Mouse (Mus musculus): Measurements from ENCODE around the gene Zfp91. TPM values are rescaled to one million over a fixed set of nuclear protein-coding genes. Genes with fewer than 3 reads are reported as not detected.

The Zfp91 gene
- total RNA-seq (2023), result 10 to 100 TPM; 44.8 to 46.9 TPM

DNA sequence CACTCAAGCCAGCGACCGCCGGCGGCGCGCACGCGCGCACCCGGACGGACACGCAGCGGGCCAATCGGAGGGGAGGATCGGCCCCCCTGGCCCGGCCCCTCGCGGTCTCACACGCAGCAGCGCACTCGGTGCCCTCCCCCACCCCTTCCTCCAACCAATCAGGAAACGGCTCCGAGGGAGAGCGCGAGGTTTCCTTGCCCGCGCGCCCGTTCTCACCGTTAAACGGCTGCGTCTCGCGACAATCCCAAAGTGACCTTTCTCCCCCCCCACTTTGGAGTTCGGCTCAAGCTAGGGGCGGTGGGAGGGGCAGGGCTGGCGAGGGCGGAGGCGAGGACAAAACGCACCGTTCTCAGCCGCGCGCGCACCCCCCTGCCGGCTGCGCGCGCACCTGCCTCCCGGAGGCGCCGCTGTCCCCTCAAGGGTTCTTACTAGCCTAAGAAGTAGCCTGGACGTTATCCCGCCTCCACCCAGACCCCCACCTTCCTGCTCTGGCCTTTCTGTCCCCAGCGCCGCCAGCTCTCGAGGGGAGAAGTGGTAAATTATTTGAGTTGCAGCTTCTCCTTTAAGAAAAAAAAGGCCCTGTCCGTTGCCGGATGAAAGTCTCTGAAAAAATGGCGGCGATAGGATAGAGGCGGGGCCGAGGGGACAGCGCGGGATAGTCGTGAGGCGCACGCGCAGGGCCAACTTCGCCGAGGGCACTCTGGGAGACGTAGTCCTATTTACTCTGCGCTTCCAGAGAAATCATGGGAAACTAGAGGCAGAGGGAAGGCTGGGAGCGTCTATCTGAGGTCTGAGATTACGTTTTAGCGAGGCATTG lies at the start of gene Zfp91, which contains the start of gene Lpxn:
Gene Zfp91 (minus strand): TSS at position 616 of the 817 bp plus-strand sequence.
Gene Lpxn (plus strand): TSS at position 683 of the 817 bp plus-strand sequence.

DNA sequence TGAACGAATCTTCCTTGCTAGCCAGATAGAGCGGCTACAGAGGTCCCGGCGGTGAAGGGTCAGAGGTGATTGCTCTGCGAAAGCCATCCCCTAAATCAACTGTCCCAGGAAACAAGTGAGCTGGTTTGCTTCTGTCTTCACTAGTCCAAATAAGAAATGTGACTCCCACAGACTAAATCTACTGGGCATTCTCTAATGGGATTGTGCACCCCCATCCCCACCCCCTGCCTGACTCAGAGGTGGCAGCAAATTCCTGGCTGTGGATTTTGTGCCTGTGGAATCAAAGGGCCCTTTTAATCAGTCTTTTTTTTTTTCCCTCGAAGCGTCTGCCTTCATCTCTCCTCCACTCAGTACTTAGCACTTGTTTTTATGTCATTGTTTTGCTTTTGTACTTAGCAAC lies 30.6 kb downstream of the Zfp91 start, which contains the start of gene Cntf:
Gene Cntf (minus strand): TSS at position 325 of the 400 bp plus-strand sequence.

Other genes with a start within 250 kb of the Zfp91 start
- gene Gm4952, start 196.2 kb downstream of the Zfp91 start, total RNA-seq (2023), result not detected
- gene Glyat, start 162.8 kb downstream of the Zfp91 start, total RNA-seq (2023), result not detected
- not detected for gene Olfr1442, start 125.7 kb downstream of the Zfp91 start, total RNA-seq (2023)
- not detected for gene Olfr1443, start 118.0 kb downstream of the Zfp91 start, total RNA-seq (2023)
- not detected for gene Keg1, start 100.3 kb downstream of the Zfp91 start, total RNA-seq (2023)
- gene Cntf, start 30.5 kb downstream of the Zfp91 start, total RNA-seq (2023), result 1 to 10 TPM; 1.3 to 1.9 TPM
- 1 to 10 TPM; 7.3 to 8.4 TPM for gene Lpxn, start 67 bp upstream of the Zfp91 start, total RNA-seq (2023)
- not detected for gene Gm5244, start 50.6 kb upstream of the Zfp91 start, total RNA-seq (2023)
- not detected for gene Olfr1444, start 61.2 kb upstream of the Zfp91 start, total RNA-seq (2023)
- not detected for gene Olfr1445, start 87.7 kb upstream of the Zfp91 start, total RNA-seq (2023)
- not detected for gene Olfr1446, start 97.4 kb upstream of the Zfp91 start, total RNA-seq (2023)
- not detected for gene Olfr1447, start 107.6 kb upstream of the Zfp91 start, total RNA-seq (2023)
- not detected for gene Olfr1448, start 128.3 kb upstream of the Zfp91 start, total RNA-seq (2023)
- not detected for gene Olfr1449, start 134.7 kb upstream of the Zfp91 start, total RNA-seq (2023)
- not detected for gene Olfr1450, start 154.1 kb upstream of the Zfp91 start, total RNA-seq (2023)
- gene Olfr1451, start 198.9 kb upstream of the Zfp91 start, total RNA-seq (2023), result not detected
- not detected for gene Olfr1453, start 232.2 kb upstream of the Zfp91 start, total RNA-seq (2023)